In genomic region chr13:101019272-101019676, GRCm38 (mm10) we compare ENCODE assay signal across 16 mouse cellular contexts.
DNase-seq lines count a peak whose midpoint lies in the region; ATAC-seq lines count a peak whose summit lies in the region.
"Had no signal": no experiment of that assay in that cellular context is flagged by ENCODE, and none has a peak within 500 bp of the region (broad histone marks: within the 10 kb centered on the region; RNA-seq: fewer than 3 reads in every experiment).

No protein-coding gene starts in this region.

- 75% methylated on average over 7 of the region's 7 CpGs for WGBS in hindbrain, embryonic 11.5 days
- WGBS in hindbrain, embryonic 10.5 days = 78% methylated on average over 7 of the region's 7 CpGs
- WGBS in hindbrain, embryonic 12.5 days = 71% methylated on average over 7 of the region's 7 CpGs
- WGBS in midbrain, embryonic 14.5 days = 60% methylated on average over 7 of the region's 7 CpGs

- no peak overlapping the region for H3K27ac ChIP-seq in hindbrain, embryonic 11.5 days (ENCODE audit: low read depth, low read length)
- H3K27ac ChIP-seq in hindbrain, embryonic 10.5 days = no peak overlapping the region
- H3K27ac ChIP-seq in hindbrain, embryonic 12.5 days = no peak overlapping the region
- H3K27ac ChIP-seq in midbrain, embryonic 14.5 days (replicated peaks; ENCODE audit: low read depth, low read length) = peak overlapping the region; percentile 49; the same call in 1 of the 2 replicates
- H3K27ac ChIP-seq: kidney, embryonic 15.5 days had no signal

- no peaks in the 10 kb centered on the region for H3K9me3 ChIP-seq in hindbrain, embryonic 11.5 days (ENCODE audit: control insufficient read depth, low read length)
- no peaks in the 10 kb centered on the region for H3K9me3 ChIP-seq in hindbrain, embryonic 10.5 days
- H3K9me3 ChIP-seq in hindbrain, embryonic 12.5 days (replicated peaks) = no peaks in the 10 kb centered on the region
- no peaks in the 10 kb centered on the region for H3K9me3 ChIP-seq in midbrain, embryonic 14.5 days (ENCODE audit: control insufficient read depth, low read length)
- H3K9me3 ChIP-seq: kidney, embryonic 15.5 days had no signal

- DNase-seq in hindbrain, embryonic 11.5 days (ENCODE audit: low spot score) = no peak
- DNase-seq in hindbrain, embryonic 10.5 days (ENCODE audit: low spot score) = no peak
- peak; percentile 43 for DNase-seq in brain, adult 2 months (ENCODE audit: low read depth, low spot score)
- peak; percentile 46 for DNase-seq in midbrain, embryonic 14.5 days
- no peak for DNase-seq in cerebellum, postnatal 36 days
- no peak for DNase-seq in embryo, embryonic 10 days (ENCODE audit: low spot score)
- no peak for DNase-seq in adrenal gland, postnatal 4 days (ENCODE audit: low spot score in 2 of 2)
- DNase-seq: cerebellum, adult 2 months; left cerebral cortex, postnatal 4 days; lung, embryonic 14.5 days; right cerebral cortex, postnatal 4 days; thymus, adult 2 months had no signal

- no peak overlapping the region for H3K4me2 ChIP-seq in hindbrain, embryonic 11.5 days (replicated peaks; ENCODE audit: low read depth, low read length)
- H3K4me2 ChIP-seq in hindbrain, embryonic 12.5 days (replicated peaks) = no peak overlapping the region
- H3K4me2 ChIP-seq in midbrain, embryonic 14.5 days (ENCODE audit: low read length) = no peak overlapping the region
- H3K4me2 ChIP-seq: kidney, embryonic 15.5 days; liver, embryonic 11.5 days; lung, embryonic 14.5 days had no signal

- no peaks in the 10 kb centered on the region for H3K27me3 ChIP-seq in hindbrain, embryonic 11.5 days (ENCODE audit: control insufficient read depth, insufficient read depth, low read length)
- H3K27me3 ChIP-seq in hindbrain, embryonic 10.5 days (ENCODE audit: insufficient read depth, poor library complexity, severe bottlenecking) = no peaks in the 10 kb centered on the region
- H3K27me3 ChIP-seq in hindbrain, embryonic 12.5 days = no peaks in the 10 kb centered on the region
- no peaks in the 10 kb centered on the region for H3K27me3 ChIP-seq in midbrain, embryonic 14.5 days (ENCODE audit: control insufficient read depth, insufficient read depth, low read length)
- H3K27me3 ChIP-seq: kidney, embryonic 15.5 days had no signal

- 0 out of 2 replicates have a peak, but pooled peaks have one; percentile 10 for ATAC-seq in hindbrain, embryonic 11.5 days (ENCODE audit: low FRiP score)
- ATAC-seq in hindbrain, embryonic 12.5 days (ENCODE audit: low FRiP score) = 0 out of 2 replicates have a peak, but pooled peaks have one; percentile 46
- ATAC-seq in midbrain, embryonic 14.5 days (ENCODE audit: low FRiP score, low TSS enrichment) = peak; percentile 67

- no peaks in the 10 kb centered on the region for H3K36me3 ChIP-seq in hindbrain, embryonic 11.5 days (ENCODE audit: control insufficient read depth, insufficient read depth, low read length)
- H3K36me3 ChIP-seq in hindbrain, embryonic 10.5 days = no peaks in the 10 kb centered on the region
- no peaks in the 10 kb centered on the region for H3K36me3 ChIP-seq in hindbrain, embryonic 12.5 days
- H3K36me3 ChIP-seq in midbrain, embryonic 14.5 days (ENCODE audit: control insufficient read depth, insufficient read depth, low read length) = no peaks in the 10 kb centered on the region
- H3K36me3 ChIP-seq: kidney, embryonic 15.5 days had no signal

- no peak overlapping the region for H3K4me3 ChIP-seq in hindbrain, embryonic 11.5 days (ENCODE audit: low read depth, low read length)
- no peak overlapping the region for H3K4me3 ChIP-seq in hindbrain, embryonic 10.5 days
- H3K4me3 ChIP-seq in hindbrain, embryonic 12.5 days = no peak overlapping the region
- no peak overlapping the region for H3K4me3 ChIP-seq in midbrain, embryonic 14.5 days (replicated peaks; ENCODE audit: low read depth, low read length)
- H3K4me3 ChIP-seq: kidney, embryonic 15.5 days; myocyte had no signal

- H3K9ac ChIP-seq in hindbrain, embryonic 11.5 days (ENCODE audit: low read depth, low read length) = no peak overlapping the region
- no peak overlapping the region for H3K9ac ChIP-seq in hindbrain, embryonic 12.5 days
- H3K9ac ChIP-seq in midbrain, embryonic 14.5 days (replicated peaks; ENCODE audit: low read length) = no peak overlapping the region
- H3K9ac ChIP-seq: kidney, embryonic 15.5 days; lung, embryonic 14.5 days had no signal

- no peaks in the 10 kb centered on the region for H3K4me1 ChIP-seq in hindbrain, embryonic 11.5 days (replicated peaks; ENCODE audit: control insufficient read depth, insufficient read depth, low read length)
- H3K4me1 ChIP-seq in hindbrain, embryonic 10.5 days (replicated peaks) = no peaks in the 10 kb centered on the region
- no peaks in the 10 kb centered on the region for H3K4me1 ChIP-seq in hindbrain, embryonic 12.5 days
- H3K4me1 ChIP-seq in midbrain, embryonic 14.5 days (ENCODE audit: control insufficient read depth, insufficient read depth, low read length) = no peaks in the 10 kb centered on the region
- H3K4me1 ChIP-seq: kidney, embryonic 15.5 days had no signal

Comparison
In these comparisons a context has a peak if more than half of its experiments do, and no peak if none do; other contexts are left out.
1. ATAC-seq: peak in every context shown above with its lines; median percentile 67 in midbrain, embryonic 14.5 days; 46 in hindbrain, embryonic 12.5 days; 10 in hindbrain, embryonic 11.5 days.
2. DNase-seq: peak in brain, adult 2 months (single experiment) and midbrain, embryonic 14.5 days (single experiment); none in hindbrain, embryonic 11.5 days (single experiment), hindbrain, embryonic 10.5 days (single experiment), cerebellum, postnatal 36 days (0 of 2), embryo, embryonic 10 days (single experiment) and adrenal gland, postnatal 4 days (0 of 2).